Mouse (Mus musculus): ENCODE measurements around the gene Slc39a11.

GRCm38 (mm10) chr11:113368046-113368445 is 281.8 kb downstream of the Slc39a11 start:
- TF ChIP-seq CTCF (IDR thresholded peaks at IDR 0.05; ENCODE audit: insufficient read depth, low read length) (no peak), POLR2A (IDR thresholded peaks at IDR 0.05; ENCODE audit: borderline replicate concordance, extremely low read depth, low read depth, low read length) (no peak)
